Mouse (Mus musculus) lung, postnatal 4 days (tissue): ENCODE measurements around the gene Leng8.
A peak's percentile ranks its signal among the peaks of the same experiment; 100 is the strongest.

Source experiments
- DNase-seq, 2 experiments: peaks; one replicate each; pipeline ENCODE4 v3.0.0; 2021

Gene Leng8

DNA sequence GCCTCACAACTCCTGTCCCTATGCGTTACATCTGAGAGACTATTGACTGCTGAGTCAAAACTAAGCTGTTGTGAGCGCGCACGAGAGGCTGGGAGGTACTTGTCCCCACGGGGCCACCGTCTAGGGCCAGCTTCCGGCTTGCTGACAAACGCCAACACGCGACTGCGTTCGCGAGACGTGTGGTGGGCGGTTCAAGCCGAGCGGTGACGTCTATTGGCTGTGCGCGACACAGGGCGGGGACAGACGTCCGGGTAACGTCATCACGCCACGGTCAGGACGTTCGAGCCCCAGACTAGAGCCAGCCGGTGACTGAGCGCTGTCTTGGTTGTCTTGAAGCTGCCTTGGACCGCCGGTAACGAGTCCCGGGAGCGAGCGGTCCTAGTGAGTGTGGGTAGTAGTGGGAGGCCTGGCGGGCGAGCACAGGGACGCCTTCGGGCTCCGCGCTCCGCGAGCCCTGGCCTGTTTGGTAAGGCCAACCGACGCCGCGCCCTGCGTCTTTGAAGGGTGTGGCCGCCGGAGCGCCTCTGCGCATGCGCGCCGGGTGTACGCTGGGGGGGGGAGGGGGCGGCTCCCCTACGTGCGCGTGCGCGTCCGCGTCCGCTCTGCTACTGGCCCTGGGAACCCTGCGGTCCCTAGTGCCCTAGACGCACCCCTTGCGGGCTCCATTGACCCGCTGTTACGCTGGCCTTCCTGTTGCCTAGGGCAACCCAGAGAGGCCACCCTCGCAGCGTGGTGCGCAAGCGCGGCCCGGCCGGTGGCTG lies at the start of gene Leng8:
Gene Leng8 (plus strand): TSS at position 269 of the 761 bp plus-strand sequence.
- DNase-seq = peak; percentile 99 to 100

DNA sequence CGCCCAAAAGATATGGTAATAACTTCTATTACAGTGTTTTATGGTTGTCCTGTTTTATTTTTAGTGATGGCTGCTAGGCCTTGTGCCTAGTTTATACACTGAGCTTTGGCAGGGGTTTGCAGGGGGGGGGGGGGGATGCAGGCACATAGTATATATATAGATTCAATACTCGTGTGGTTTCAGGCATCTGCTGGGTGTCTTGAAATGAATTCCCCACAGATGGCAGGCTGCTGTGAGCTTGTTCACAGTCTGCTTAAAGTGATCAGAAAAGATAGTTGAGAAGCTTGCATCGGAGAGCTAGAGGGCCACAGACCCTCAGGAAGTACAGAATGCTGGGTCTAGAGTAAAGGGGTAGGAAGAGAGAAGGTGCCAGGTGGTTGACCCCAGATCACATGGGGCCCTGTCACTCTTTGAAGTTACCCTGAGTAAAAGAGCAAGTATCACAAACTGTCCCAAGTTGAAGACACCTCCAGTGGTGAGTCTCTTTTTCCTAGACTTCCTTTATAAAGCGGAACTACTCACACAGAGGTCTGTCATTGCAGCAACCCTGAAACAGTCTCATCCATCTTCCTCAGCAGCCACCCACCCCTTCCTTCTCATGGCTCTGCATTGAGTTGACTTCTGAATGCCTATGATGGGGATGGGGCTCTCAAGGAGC lies 49.5 kb upstream of the Leng8 start:
- DNase-seq = no peak

DNA sequence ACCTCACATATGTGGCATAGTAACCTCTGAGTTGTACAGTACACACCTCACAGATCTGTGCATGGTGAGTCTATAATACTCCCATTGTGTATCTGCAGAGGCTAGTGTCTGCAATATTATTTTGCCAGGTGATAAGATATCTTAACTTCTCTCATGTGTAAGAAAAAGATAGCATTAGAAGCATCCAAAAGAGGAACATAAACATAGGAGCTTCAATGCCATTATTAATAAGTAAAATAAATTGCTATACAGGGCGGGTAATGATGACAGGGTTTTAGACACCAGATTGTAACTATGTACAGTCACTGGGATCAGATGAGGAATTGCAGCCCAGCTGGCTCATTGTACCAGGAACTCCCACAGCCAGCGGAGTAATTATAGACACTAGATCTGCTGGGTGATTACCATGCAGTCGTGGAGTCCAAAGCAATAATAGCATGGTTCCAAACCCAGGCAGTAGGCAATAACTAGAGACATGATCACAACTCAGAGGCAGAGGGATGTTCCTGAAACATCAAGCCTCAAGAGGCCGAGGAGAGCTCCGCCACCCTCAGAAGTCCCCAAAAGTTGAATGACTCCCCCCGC lies 48.9 kb upstream of the Leng8 start:
- no peak for DNase-seq

DNA sequence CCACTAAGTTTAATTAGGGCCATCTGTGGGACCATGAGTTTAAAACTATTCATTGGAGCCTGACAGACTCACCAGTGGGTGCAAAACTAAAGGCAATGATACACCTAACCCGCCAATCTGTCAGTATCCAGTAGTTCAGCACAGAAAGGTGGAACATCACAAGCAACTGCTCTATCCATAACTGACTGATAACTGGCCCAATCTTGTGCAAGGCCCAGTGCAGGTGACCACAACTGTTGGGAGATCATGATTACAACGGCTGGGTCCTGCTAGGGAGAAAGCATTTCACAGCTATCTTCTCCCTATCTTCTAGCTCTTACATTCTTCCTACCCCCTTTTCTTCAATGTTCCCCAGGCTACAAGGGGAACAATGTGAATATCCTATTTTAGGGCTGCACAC lies 48.2 kb upstream of the Leng8 start:
- DNase-seq = no peak

DNA sequence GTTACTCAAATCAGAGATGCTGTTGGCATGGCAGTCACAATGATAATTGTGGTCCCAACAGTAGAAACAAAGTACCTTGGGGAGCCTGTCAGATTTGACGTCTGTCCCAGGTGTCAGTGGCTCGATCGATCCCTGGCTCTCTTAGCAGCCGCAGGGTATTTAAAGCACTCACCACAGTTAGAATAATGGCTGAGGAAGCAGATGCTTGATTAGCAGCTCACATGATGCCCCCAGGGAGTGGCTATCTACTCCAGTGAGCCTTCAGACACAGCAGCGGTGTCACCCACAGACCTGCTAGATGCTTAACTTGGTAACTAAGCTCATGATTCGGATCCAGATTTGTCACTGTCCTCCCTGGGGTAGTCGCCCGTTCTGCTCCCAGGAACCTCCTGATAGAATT lies 45.7 kb upstream of the Leng8 start:
- no peak for DNase-seq

DNA sequence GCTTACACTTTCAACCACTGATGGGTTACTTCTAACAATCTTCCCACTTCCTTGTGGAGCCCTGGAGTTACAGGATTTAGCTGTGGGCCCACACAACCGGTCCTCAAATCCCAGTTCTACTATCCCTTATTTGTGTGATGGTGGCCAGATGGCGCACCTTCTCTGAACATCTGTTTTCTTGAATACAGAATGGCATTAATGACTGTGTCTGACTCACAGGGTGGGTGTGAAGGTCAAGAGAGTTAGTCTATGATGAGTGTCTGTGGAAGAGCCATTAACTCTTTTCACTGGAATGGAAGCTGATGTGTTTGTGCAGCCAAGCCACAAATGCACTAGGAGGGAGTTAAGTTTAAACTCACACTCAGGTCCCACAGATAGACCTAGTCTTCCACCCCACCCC lies 38.5 kb upstream of the Leng8 start:
- no peak for DNase-seq

DNA sequence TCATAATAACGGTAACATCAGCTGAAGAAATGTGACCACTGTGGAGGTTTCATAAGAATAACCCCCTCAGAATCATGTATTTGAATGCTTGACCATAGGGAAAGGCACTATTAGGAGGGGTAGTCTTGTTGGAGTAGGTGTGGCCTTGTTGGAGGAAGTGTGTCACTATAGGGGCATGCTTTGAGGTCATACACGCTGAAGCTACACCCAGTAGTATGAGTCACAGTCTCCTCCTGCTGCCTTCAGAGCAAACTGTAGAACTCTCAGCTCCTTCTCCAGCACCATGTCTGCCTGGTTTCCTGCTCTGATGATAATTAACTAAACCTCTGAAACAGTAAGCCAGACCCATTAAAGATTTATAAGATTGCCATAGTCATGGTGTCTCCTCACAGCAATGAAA lies 38.0 kb upstream of the Leng8 start:
- no peak for DNase-seq

DNA sequence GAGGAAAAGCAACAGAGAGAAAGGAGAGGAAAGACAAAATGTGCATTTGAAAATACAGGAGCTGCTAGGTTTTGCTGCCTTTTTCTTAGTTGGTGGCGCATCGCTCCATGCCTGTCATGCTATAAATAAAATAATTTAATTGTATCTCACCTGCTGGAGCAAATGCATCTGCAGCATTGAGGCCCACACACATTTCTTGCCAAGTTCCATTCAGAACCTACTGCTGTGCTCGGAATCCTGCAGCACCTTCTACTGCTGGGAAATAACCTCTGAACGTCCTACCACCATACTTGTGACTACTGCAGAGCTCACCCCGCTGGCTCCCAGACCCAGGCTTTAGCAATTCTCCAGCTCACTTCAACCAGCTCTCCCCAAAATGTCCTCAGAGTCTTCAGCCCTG lies 35.7 kb upstream of the Leng8 start:
- DNase-seq = no peak

DNA sequence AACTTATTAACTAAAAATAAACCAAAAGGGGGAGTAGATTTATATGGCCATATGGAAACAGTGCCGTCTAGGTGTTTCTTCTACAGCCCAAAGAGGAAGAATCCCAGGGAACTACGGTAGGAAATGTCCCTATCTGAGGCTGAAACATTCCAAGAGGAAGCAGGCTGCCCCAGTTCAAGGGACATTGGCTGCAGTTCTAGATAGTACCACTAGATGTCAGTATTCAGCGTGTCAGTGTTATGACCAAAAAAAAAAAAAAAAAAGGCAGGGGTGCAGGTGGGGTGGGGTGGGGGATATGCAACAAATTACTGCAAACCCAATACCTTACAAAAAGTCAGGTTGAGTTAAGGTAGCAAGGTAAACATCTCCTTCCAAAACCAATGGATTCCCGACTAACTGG lies 33.4 kb upstream of the Leng8 start:
- no peak for DNase-seq

DNA sequence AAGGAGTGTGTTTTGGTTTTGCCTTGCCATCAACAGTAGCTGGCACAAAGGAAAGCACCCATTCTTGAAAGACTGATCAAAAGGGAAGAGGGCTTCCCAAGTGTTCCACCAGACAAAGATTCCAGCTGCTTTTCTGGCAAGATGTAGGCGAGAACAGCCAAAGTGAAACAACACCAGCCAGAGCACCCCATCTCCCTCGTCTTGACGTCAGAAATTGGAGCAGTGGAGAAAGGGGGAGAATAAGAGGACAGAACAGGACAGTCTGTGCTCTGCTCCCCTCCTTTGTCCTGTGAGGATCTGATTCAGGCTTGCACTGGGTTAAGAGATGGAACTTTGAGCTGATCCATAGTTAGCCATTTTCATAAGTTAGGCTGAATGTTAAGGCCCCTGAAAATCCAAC lies 25.1 kb upstream of the Leng8 start:
- DNase-seq = no peak

DNA sequence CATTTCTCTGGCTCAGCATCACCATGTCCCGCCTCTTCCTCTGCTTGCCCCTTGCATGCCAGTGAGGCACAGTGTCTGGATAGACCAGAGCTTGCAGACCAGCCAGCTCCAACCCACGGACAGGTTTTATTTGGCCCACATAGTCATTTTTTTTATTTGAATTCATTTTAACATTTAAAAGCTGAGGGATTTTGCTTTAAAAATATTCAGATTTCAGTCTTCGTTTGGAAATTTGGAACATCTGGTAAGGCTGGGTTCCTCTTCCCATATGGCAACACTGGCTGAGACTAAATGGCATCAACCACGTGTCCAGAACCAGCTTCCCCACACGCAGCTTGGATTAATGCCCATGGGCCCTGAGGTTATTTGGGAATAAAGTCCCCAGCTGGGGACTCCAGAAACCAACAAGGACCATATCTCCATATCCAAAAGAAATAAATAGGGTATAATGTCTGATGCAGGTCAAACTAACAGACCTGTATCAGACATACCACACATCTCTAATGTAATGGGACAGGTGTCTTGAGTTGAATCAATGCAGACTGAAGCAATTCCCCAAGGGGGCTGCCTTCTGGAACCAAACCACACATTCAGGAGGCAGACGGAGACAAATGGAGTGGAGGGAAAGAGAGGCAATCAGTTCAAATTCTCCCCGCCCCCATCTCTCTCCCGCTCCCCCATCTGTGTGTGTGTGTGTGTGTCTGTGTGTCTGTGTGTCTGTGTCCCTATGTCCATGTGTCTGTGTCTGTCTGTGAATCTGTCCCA lies 19.6 kb upstream of the Leng8 start:
- no peak for DNase-seq

DNA sequence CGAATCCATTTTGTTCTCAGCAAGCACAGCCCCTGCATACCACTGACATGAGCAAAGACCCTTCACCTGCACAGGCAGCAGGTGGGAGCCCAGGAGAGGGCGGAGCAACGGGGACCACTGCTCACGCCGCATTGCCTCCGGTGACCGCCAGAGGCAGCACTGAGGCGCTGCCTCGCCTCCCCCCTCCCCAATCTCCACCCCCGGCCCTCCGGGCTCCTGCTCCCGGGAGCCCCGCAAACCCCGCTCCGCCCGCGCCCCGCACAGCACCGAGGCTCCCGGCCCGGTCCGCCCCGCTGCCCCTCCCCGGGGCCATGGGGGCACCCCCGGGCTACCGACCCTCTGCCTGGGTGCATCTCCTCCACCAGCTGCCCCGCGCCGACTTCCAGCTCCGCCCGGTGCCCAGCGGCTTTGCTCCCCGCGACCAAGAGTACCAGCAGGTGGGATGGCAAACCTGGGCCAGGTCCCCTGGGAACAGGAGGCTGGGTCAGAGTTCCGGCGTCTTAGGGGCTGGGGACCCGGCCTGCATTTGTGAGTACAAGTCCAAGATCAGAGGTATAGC lies 17.4 kb upstream of the Leng8 start, which contains the start of gene Ttyh1:
Gene Ttyh1 (plus strand): TSS at position 65 of the 559 bp plus-strand sequence.
- peak in 1 of 2 experiments; percentile 23 for DNase-seq

DNA sequence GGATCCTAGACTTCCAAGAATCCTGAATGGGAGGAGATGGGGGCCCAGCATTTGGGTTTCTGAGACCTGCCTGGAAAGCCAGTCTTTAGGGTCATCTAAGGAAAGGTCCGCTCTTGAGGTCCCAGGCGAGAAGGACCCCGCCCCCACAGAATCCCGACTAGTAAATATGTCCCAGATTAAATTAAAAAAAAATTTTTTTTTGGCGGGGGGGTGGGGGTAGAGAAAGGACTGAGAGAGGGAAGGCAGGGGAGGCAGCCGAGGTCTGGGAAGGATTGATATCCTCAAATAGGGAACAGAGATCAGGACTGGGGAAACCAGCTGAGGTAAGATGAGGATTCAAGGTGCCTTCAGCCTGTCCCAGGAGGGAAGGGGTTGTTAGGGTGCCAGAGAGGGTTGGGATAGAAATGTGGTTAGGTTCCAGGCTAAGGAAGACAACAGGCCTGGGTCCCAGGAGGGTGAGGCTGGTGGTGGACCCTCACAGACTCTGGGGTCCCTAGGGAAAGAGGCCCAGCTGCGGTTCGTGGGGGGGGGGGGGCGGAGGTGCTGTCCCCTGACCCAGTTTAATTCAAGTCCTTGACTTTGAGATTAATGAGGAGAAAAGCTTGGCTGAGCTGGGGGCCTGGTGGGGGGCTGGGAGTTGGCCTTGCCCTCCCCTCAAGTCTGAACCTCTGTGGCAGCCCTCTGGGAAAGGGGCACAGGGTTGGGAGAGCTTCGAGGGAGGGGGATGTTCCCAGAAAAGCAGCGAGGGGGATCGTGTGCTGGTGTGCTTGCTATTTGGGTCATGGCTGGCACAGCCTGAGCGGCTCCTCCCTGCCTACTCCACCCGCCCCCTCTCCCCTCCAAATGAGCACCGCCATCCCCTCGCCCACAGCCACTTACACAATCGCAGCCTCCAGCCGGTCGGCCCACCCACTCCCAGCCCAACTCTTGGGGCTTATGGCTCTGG lies 16.6 kb upstream of the Leng8 start:
- DNase-seq = peak in 1 of 2 experiments; percentile 14

DNA sequence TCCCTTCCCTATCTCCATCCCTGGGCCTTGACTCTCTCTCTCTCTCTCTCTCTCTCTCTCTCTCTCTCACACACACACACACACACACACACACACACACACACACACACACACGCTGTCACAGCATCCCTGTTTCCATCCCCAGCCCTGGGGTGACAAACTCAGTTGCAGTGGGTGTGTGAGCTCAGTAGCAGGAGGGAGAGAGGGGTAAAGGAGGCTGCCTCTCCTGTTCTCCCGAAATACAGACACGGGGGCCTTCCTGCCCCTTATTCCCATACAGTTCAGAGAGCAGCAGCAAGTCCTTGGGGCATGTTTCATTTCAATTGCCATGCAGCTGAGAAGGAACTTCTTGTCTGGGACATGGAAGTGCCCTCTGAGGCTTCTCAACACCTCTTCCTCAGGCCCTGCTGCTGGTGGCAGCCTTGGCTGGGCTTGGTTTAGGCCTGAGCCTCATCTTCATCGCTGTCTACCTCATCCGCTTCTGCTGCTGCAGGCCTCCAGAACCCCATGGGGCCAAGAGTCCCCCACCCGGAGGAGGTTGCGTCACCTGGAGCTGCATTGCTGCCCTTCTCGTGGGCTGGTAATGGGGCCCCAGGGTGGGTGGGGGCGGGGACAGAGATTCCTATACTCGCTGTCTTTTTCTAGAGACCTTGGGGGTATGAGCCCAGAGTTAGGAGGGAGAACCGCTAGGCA lies 14.6 kb upstream of the Leng8 start:
- DNase-seq = peak in 1 of 2 experiments; percentile 19

DNA sequence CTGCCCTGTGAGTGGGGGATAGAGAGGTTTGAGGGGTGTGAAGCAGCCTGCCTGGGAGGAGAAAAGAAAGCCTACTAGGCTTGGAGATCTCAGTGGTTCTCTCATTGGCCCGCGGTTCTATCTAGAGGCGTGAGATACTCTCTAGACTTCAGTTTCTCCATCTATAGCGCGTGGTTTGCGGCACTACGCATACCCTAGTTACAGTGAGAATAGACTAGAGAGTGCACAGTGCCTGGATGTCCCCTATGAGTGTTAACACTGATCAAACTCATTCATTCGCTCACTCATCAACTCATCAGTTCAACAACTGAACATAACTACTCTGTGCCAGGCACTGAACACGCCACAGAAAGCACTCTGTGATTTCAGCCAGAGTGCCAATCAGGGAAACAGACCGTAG lies 14.1 kb upstream of the Leng8 start:
- no peak for DNase-seq

DNA sequence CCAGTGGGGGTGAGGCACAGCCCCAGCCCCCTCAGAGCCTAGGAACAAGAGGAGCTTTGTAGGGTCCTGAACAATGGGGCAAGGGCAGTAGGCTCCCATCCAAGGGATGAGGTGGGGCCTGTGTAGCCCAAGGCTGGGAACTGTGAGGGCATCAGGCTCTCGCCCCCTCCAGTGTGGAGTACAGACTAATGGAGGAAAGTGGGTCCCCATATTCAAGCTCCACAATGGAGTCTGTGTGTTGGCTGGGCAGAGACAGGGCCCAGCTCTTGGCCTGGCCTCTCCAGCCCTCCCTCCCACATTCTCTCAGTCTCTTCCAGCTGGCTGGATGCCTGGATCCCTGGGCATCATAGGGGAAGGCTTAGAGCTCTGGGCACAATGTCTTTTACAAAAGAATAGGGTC lies 13.1 kb upstream of the Leng8 start:
- peak in 1 of 2 experiments; percentile 21 for DNase-seq

DNA sequence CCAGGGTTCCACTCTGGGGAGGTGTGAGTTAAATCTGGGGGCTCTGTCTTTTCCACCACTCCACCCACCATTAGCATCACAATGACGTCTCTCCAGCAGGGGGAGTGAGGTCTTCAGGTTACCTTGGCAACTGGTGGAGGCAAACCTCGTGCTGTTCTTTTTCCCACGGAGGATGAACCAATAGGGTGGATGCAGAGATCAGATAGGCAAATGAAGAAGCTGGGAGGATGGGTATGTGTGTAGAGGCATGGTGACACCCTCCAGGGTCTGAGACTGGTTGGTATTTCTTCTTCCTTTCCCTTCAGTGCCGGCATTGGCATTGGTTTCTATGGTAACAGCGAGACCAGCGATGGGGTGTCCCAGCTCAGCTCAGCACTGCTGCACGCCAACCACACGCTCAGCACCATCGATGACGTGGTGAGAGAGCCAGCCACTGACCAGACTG lies 12.5 kb upstream of the Leng8 start:
- peak in 1 of 2 experiments; percentile 23 for DNase-seq

DNA sequence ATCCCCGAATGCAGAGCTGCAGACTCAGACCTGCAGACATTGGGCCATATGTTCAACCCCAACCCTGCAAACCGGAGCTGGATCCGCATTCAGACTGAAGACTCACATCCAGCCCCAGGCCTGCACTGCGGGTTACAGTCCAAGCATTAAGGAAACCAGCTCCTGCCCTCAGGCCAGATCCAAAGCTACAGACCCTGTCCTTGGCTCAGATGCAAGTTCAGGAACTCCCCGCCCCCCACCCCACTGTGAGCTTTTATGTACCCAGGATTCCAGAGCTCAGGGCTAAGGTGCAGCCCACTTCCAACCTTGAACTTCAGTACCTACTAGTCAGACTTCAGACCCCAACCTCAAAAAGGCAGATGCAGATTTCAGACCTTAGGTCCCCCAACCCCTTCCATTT lies 12.0 kb upstream of the Leng8 start:
- DNase-seq = no peak

DNA sequence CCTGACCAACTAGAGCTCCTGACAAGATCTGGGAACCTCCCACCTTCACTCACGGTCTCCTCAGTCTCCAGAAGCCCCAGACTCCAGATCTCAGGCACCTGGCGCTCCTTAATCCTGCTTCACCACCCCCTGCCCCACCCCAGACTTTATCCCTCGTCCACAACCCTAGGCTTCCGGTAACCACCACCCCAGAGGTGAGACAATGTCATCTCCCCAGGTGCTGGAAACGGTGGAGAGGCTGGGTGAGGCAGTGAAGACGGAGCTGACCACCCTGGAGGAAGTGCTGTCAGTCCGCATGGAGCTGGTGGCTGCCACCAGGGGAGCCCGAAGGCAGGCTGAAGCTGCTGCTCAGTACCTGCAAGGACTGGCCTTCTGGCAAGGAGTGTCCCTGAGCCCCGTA lies 11.5 kb upstream of the Leng8 start:
- DNase-seq = peak in 1 of 2 experiments; percentile 22

DNA sequence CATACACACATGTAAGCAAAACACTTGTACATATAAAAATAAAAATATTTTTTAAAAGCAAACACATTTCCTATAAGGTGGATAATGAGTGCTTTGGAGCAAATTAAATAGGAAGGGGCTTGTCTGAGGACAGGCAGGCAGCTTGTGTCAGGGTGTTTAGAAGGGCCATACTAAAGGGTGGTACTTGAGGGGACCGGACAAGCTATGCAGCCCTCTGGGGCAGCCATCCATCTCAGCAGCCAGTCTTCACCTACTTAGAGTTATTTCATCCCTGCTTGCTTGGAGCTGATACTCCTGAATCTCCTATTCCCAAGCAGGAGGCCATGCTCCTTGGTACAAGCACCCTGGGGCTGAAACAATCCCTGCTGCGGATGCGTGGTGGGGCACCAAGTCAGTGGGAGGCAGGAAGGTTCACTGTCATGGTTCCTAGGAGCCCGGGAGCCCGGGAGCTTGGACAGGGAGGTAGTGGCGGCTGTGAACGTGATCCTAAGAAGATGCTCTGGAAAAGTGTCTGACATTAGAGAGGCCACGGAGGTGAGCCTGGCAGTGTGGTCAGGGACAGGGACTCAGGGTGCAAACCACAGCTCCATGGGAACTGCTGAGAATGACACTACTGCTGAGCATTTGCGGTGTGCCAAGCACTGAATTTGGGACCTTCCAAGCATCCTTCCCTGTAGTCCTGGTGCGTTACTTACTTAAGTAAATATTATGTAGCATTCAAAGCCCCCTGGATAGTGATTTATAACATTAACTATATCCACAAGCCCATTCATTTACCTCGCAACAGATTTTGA lies 9.7 kb upstream of the Leng8 start:
- peak in 1 of 2 experiments; percentile 18 for DNase-seq
